9 mouse cellular contexts compared by ENCODE assay signal in genomic region chr5:135898028-135898427, GRCm38 (mm10). TPM values are rescaled to one million over a fixed set of nuclear protein-coding genes. Genes with fewer than 3 reads are reported as not detected.
DNase-seq lines count a peak whose midpoint lies in the region; ATAC-seq and TF ChIP-seq lines count a peak whose summit lies in the region.
"Had no signal": no experiment of that assay in that cellular context is flagged by ENCODE, and none has a peak within 500 bp of the region (broad histone marks: within the 10 kb centered on the region; RNA-seq: fewer than 3 reads in every experiment).

No protein-coding gene starts in this region.

- ATAC-seq in liver, embryonic 13.5 days (ENCODE audit: low read depth), result no peak

- WGBS in heart, adult 2 months, result 12% methylated on average over 3 of the region's 3 CpGs
- 16% methylated on average over 3 of the region's 3 CpGs for WGBS in liver, embryonic 13.5 days (ENCODE audit: insufficient replicate concordance)

- no peaks in the 10 kb centered on the region for H3K9me3 ChIP-seq in liver, embryonic 13.5 days (replicated peaks)
- H3K9me3 ChIP-seq: liver, embryonic 15.5 days had no signal

- TF ChIP-seq POLR2A in heart, adult 2 months (IDR thresholded peaks at IDR 0.05; ENCODE audit: insufficient read depth, low read depth, low read length), result no peak

- H3K36me3 ChIP-seq in heart, adult 2 months (ENCODE audit: control insufficient read depth, insufficient read depth, low read length), result no peaks in the 10 kb centered on the region
- no peaks in the 10 kb centered on the region for H3K36me3 ChIP-seq in liver, embryonic 13.5 days
- H3K36me3 ChIP-seq: liver, embryonic 15.5 days had no signal

- intact Hi-C loops in heart, adult 2 months (cut with DNase I), result loop anchor here (2.0 kb wide), 1 partner anchor 163 kb away; no protein-coding TSS in a partner anchor

- no peak overlapping the region for H3K27ac ChIP-seq in heart, adult 2 months
- no peak overlapping the region for H3K27ac ChIP-seq in liver, embryonic 13.5 days
- H3K27ac ChIP-seq: liver, embryonic 15.5 days had no signal

- no peak overlapping the region for H3K9ac ChIP-seq in heart, adult 2 months (ENCODE audit: low read depth, low read length)
- no peak overlapping the region for H3K9ac ChIP-seq in liver, embryonic 13.5 days
- H3K9ac ChIP-seq: liver, embryonic 15.5 days had no signal

- H3K4me1 ChIP-seq in heart, adult 2 months (ENCODE audit: control insufficient read depth, insufficient read depth, low read length), result peaks cover under 1% of the 10 kb centered on the region; the same call in 1 of the 2 replicates
- peaks cover 3% of the 10 kb centered on the region for H3K4me1 ChIP-seq in liver, embryonic 13.5 days (replicated peaks)

- H3K4me2 ChIP-seq in liver, embryonic 13.5 days, result no peak overlapping the region
- H3K4me2 ChIP-seq: liver, embryonic 15.5 days had no signal

- no peak for TF ChIP-seq EP300 in heart, adult 2 months (IDR thresholded peaks at IDR 0.05; ENCODE audit: insufficient read depth, low read depth, low read length)

- H3K4me3 ChIP-seq in heart, adult 2 months, result no peak overlapping the region
- H3K4me3 ChIP-seq in liver, embryonic 13.5 days (replicated peaks), result no peak overlapping the region
- H3K4me3 ChIP-seq: liver, embryonic 15.5 days had no signal

- peak in 1 of 2 experiments; percentile 54 for DNase-seq in heart, adult 2 months
- no peak for DNase-seq in heart, adult 8-10 months (ENCODE audit: low spot score)
- DNase-seq in spleen, postnatal 4 days (ENCODE audit: low spot score in 2 of 2), result peak; percentile 43 to 78
- no peak for DNase-seq in spleen, adult 12 weeks (ENCODE audit: low spot score)
- peak; percentile 72 for DNase-seq in c-Kit-positive CD71-negative TER-119-negative erythroid progenitor cells, embryonic 14.5 days (ENCODE audit: low read depth)
- peak; percentile 24 for DNase-seq in liver, embryonic 13.5 days
- peak; percentile 72 for DNase-seq in thymus, postnatal 14 days
- DNase-seq in Muller cell, postnatal 12 days (ENCODE audit: inconsistent ontology term), result no peak

- H3K79me2 ChIP-seq in heart, adult 2 months (replicated peaks; ENCODE audit: control insufficient read depth, insufficient read depth, low read length), result no peaks in the 10 kb centered on the region

- no peaks in the 10 kb centered on the region for H3K27me3 ChIP-seq in heart, adult 2 months (ENCODE audit: control insufficient read depth, insufficient read depth, low read length)
- peaks cover 2% of the 10 kb centered on the region for H3K27me3 ChIP-seq in liver, embryonic 13.5 days
- H3K27me3 ChIP-seq: liver, embryonic 15.5 days had no signal

- peak; percentile 79 for TF ChIP-seq CTCF in heart, adult 2 months (IDR thresholded peaks at IDR 0.05)

RNA-seq across cellular contexts. Expression of gene Hspb1, which starts 10.3 kb away (rescaled TPM):
- total RNA-seq in heart, adult 2 months (2021), result 100 to 1,000 TPM; 434 to 446 TPM
- polyA plus RNA-seq in heart, adult 2 months (2012; rRNA removed), result 427 and 635 TPM in 2 replicates
- 100 to 1,000 TPM; 312 to 583 (median 421) TPM for total RNA-seq in heart, adult 8-10 months (2022)
- 6.4 and 7.3 TPM in 2 replicates for polyA plus RNA-seq in liver, embryonic 13.5 days (2015; fragmentation: Nextera tagmentation; extraction: Ambion mirVana)

RNA-seq across cellular contexts. Expression of gene Ywhag, which starts 36.4 kb away (rescaled TPM):
- total RNA-seq in heart, adult 2 months (2021), result 100 to 1,000 TPM; 275 to 304 TPM
- 99.0 and 116 TPM in 2 replicates for polyA plus RNA-seq in heart, adult 2 months (2012; rRNA removed)
- 100 to 1,000 TPM; 265 to 313 (median 289) TPM for total RNA-seq in heart, adult 8-10 months (2022)
- 80.8 and 100 TPM in 2 replicates for polyA plus RNA-seq in liver, embryonic 13.5 days (2015; fragmentation: Nextera tagmentation; extraction: Ambion mirVana)

Comparison
In these comparisons a context has a peak if more than half of its experiments do, and no peak if none do; other contexts are left out.
1. DNase-seq: peak in spleen, postnatal 4 days (2 of 2), c-Kit-positive CD71-negative TER-119-negative erythroid progenitor cells, embryonic 14.5 days (single experiment), liver, embryonic 13.5 days (single experiment) and thymus, postnatal 14 days (single experiment); none in heart, adult 8-10 months (single experiment), spleen, adult 12 weeks (single experiment) and Muller cell, postnatal 12 days (single experiment).